Mouse (Mus musculus): Measurements from ENCODE around the gene Bdp1. TPM values are rescaled to one million over a fixed set of nuclear protein-coding genes. Genes with fewer than 3 reads are reported as not detected.

The Bdp1 gene
- total RNA-seq (2018; cell fraction: chromatin; rRNA removed): 100 to 1,000 TPM in 23 of 26 experiments, 10 to 100 TPM in 3; 86.6 to 162 (median 126) TPM
- total RNA-seq (2018; cell fraction: cytosol; rRNA removed): 10 to 100 TPM; 15.0 to 23.2 (median 19.5) TPM
- 100 to 1,000 TPM in 1 of 26 experiments, 10 to 100 TPM in 25; 48.9 to 114 (median 67.5) TPM for total RNA-seq (2018; cell fraction: nucleus; rRNA removed)
- 9.3 to 14.3 TPM (median 13.0 TPM) in 3 replicates for polyA plus RNA-seq (2018)

GRCm38 (mm10) chr13:100103748-100104254 lies at the start of gene Bdp1:
Gene Bdp1 (minus strand): TSS chr13:100104070.
- Histone ChIP-seq H3K27ac (peak within 1 kb of the TSS; percentile 31; the same call in 1 of the 2 replicates), H3K36me3 (ENCODE audit: inconsistent target) (no peaks in the 10 kb centered on the region), H3K79me2 (ENCODE audit: inconsistent target) (peaks cover 48% of the 10 kb centered on the region), H3K4me3 (ENCODE audit: inconsistent target) (peak within 1 kb of the TSS; percentile 84)
- WGBS (ENCODE audit: missing documents): 0% methylated on average over 44 of the region's 44 CpGs

- peak overlapping the region; percentile 64 for H3K27ac ChIP-seq
- H3K4me3 ChIP-seq (ENCODE audit: inconsistent target): no peak overlapping the region
- WGBS (ENCODE audit: missing documents): 0% methylated on average over 1 of the region's 1 CpGs
- H3K36me3 ChIP-seq (ENCODE audit: inconsistent target): peaks cover 27% of the 10 kb centered on the region
- peaks cover 14% of the 10 kb centered on the region; the same call in 1 of the 2 replicates for H3K79me2 ChIP-seq (ENCODE audit: inconsistent target)
Measured at GRCm38 (mm10) chr13:100152659-100153058, 48.8 kb upstream of the Bdp1 start.

DNA sequence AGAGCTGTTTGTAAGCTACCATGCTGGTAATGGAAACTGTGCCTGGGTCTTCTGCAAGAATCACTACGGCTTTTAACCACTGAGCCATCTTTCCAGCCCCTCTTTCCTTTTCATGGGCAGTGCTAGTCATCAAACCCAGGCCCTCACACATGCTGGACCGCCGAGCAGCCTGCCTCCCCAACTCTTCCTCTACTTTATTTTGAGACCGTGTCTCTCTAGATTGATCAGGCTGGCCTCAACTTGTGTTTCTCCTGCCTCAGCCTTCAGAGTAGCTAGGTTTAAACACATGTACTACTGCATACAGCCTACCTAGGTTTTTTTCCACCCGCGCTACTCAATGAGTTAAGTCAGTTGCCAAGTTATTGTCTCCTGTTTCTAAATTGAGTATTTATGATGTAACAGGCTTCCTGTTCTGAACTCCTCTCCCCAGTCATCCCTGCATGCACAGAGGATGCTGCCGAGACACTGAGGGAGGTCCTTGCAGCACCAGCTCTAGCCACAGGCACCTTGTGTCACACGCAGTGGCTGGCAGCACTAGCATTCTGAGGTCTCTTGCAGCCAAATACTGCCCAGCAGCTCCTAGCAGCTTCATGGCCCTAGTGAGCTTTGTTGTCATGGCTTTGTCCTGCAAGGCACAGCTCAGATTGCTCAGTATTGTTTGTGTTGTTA lies 37.9 kb upstream of the Bdp1 start:
- WGBS (ENCODE audit: missing documents): 65% methylated on average over 8 of the region's 8 CpGs
- no peaks in the 10 kb centered on the region for H3K79me2 ChIP-seq (ENCODE audit: inconsistent target)
- peaks cover 50% of the 10 kb centered on the region for H3K36me3 ChIP-seq (ENCODE audit: inconsistent target)
- no peak overlapping the region for H3K4me3 ChIP-seq (ENCODE audit: inconsistent target)
- H3K27ac ChIP-seq: no peak overlapping the region

GRCm38 (mm10) chr13:100125258-100125643 lies 21.4 kb upstream of the Bdp1 start:
- Histone ChIP-seq H3K27ac (peak overlapping the region; percentile 3; the same call in 1 of the 2 replicates), H3K36me3 (ENCODE audit: inconsistent target) (peaks cover 21% of the 10 kb centered on the region), H3K4me3 (ENCODE audit: inconsistent target) (peak overlapping the region; percentile 91), H3K79me2 (ENCODE audit: inconsistent target) (peaks cover 17% of the 10 kb centered on the region)
- WGBS (ENCODE audit: missing documents): 4% methylated on average over 10 of the region's 10 CpGs

DNA sequence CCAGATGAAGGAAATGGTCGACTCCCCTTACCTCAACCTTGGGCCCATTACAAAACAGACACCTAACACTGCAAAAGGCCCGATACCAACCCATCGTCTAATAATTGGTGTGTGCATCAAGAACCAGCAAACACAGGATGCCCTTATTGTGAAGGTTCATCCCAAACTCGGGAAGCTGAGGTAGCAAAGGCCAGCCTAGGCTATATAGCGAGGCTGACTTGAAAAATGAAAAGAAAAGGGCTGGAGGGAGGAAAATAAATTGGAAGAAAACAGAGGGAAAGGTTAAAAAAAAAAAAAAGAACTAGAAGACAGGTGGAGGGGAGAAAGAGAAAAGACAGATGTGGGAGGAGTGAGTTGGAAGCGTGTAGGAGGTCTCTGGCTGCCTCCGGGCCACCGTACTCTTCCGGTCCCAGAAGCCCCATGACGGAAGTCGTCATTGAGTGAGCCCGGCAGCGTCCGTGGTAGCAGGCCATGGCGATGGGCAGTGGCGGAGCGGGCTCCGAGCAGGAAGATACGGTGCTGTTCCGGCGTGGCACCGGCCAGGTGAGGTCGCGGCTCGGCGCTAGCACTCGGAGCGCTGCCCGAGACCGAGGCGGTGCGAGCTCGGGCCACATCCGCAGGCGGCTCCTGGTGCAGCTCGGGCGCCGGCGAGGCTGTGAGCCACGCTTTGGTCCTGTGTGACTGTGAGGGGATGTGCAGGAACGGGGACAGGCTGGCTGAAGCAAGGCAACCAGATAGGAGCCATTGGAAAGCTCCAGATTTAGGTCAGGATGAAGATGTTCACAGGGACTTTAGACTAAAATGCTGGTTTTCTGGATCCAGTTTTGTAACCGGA lies 20.8 kb upstream of the Bdp1 start, which contains the start of gene Smn1:
TSS of gene Smn1 (plus strand) at position 430 of the 835 bp plus-strand sequence.
- WGBS (ENCODE audit: missing documents): 4% methylated on average over 42 of the region's 42 CpGs
- H3K27ac ChIP-seq: peak within 1 kb of the TSS; percentile 3; the same call in 1 of the 2 replicates

GRCm38 (mm10) chr13:100123970-100124369 lies 20.1 kb upstream of the Bdp1 start:
- no peak overlapping the region for H3K27ac ChIP-seq
- peak overlapping the region; percentile 91 for H3K4me3 ChIP-seq (ENCODE audit: inconsistent target)
- peaks cover 17% of the 10 kb centered on the region for H3K79me2 ChIP-seq (ENCODE audit: inconsistent target)
- H3K36me3 ChIP-seq (ENCODE audit: inconsistent target): peaks cover 16% of the 10 kb centered on the region
- WGBS (ENCODE audit: missing documents): 93% methylated on average over 3 of the region's 3 CpGs

More for the DNA sequence above, 20.8 kb upstream of the Bdp1 start, which contains the start of gene Smn1:
- Histone ChIP-seq H3K36me3 (ENCODE audit: inconsistent target) (peaks cover 21% of the 10 kb centered on the region), H3K4me3 (ENCODE audit: inconsistent target) (peak within 1 kb of the TSS; percentile 91), H3K79me2 (ENCODE audit: inconsistent target) (peaks cover 17% of the 10 kb centered on the region)

GRCm38 (mm10) chr13:100112218-100112972 lies 8.5 kb upstream of the Bdp1 start:
- H3K27ac ChIP-seq: no peak overlapping the region
- no peaks in the 10 kb centered on the region for H3K79me2 ChIP-seq (ENCODE audit: inconsistent target)
- WGBS (ENCODE audit: missing documents): 55% methylated on average over 5 of the region's 5 CpGs
- no peaks in the 10 kb centered on the region for H3K36me3 ChIP-seq (ENCODE audit: inconsistent target)
- no peak overlapping the region for H3K4me3 ChIP-seq (ENCODE audit: inconsistent target)

- Histone ChIP-seq H3K27ac (no peak within 1 kb of the TSS), H3K79me2 (ENCODE audit: inconsistent target) (peaks cover 8% of the 10 kb centered on the region), H3K4me3 (ENCODE audit: inconsistent target) (peak within 1 kb of the TSS; percentile 48), H3K36me3 (ENCODE audit: inconsistent target) (no peaks in the 10 kb centered on the region)
- WGBS (ENCODE audit: missing documents): under 1% methylated on average over 72 of the region's 76 CpGs
Measured at GRCm38 (mm10) chr13:100107652-100108472, 4.0 kb upstream of the Bdp1 start, which contains the start of gene Serf1. Gene Serf1 (plus strand): TSS chr13:100108012.

- peak overlapping the region; percentile 31; the same call in 1 of the 2 replicates for H3K27ac ChIP-seq
- peak overlapping the region; percentile 84 for H3K4me3 ChIP-seq (ENCODE audit: inconsistent target)
- WGBS (ENCODE audit: missing documents): 2% methylated on average over 15 of the region's 15 CpGs
- H3K36me3 ChIP-seq (ENCODE audit: inconsistent target): peaks cover 5% of the 10 kb centered on the region
- peaks cover 49% of the 10 kb centered on the region for H3K79me2 ChIP-seq (ENCODE audit: inconsistent target)
Measured at GRCm38 (mm10) chr13:100103052-100103658, 715 bp downstream of the Bdp1 start.

DNA sequence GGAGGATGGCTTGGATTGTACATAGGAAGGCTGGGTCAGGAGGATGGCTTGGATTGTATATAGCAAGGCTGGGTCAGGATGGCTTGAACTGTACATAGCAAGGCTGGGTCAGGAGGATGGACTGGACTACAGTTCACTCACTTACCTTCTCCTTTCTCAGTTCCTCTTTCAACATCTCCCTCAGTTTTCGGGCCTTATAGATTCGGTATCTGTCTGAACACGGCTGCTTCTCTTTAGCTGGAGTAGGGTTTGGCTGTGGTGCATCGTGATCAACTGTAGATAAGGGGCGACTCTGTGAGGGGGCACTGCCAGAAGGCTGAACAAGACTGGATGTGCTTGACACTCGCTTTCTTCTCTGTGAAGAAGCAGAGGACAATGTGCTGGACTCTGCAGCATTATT lies 5.1 kb downstream of the Bdp1 start:
- Histone ChIP-seq H3K79me2 (ENCODE audit: inconsistent target) (peaks cover 49% of the 10 kb centered on the region), H3K4me3 (ENCODE audit: inconsistent target) (no peak overlapping the region), H3K27ac (no peak overlapping the region), H3K36me3 (ENCODE audit: inconsistent target) (peaks cover 41% of the 10 kb centered on the region)
- 47% methylated on average over 6 of the region's 6 CpGs for WGBS (ENCODE audit: missing documents)

DNA sequence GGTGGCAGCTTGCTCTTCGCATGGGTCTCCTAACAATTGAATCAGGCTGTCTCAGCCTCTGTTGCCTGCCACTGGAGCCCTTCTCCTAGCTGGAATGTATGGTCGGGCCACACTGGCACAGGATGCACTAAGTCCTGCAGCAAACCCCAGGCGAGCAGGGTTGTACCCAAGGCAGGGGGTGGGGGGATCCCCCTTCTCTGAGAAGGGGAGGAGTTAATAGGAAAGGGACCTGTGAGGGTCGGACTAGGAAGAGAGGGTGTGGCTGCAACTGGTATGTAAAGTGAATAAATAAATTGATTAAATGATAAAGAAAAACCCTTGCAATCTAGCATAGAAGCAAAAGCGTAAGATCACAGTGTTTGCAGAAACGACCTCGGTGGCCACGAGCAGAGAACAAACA lies 32.4 kb downstream of the Bdp1 start:
- Histone ChIP-seq H3K27ac (no peak overlapping the region), H3K36me3 (ENCODE audit: inconsistent target) (peaks cover 71% of the 10 kb centered on the region)
- WGBS (ENCODE audit: missing documents): 94% methylated on average over 8 of the region's 8 CpGs

GRCm38 (mm10) chr13:100067821-100068220 lies 36.0 kb downstream of the Bdp1 start:
- 90% methylated on average over 4 of the region's 6 CpGs for WGBS (ENCODE audit: missing documents)
- no peaks in the 10 kb centered on the region for H3K79me2 ChIP-seq (ENCODE audit: inconsistent target)
- H3K4me3 ChIP-seq (ENCODE audit: inconsistent target): no peak overlapping the region
- peaks cover 81% of the 10 kb centered on the region for H3K36me3 ChIP-seq (ENCODE audit: inconsistent target)
- no peak overlapping the region for H3K27ac ChIP-seq

More for the DNA sequence above, 32.4 kb downstream of the Bdp1 start:
- no peaks in the 10 kb centered on the region for H3K79me2 ChIP-seq (ENCODE audit: inconsistent target)
- no peak overlapping the region for H3K4me3 ChIP-seq (ENCODE audit: inconsistent target)

DNA sequence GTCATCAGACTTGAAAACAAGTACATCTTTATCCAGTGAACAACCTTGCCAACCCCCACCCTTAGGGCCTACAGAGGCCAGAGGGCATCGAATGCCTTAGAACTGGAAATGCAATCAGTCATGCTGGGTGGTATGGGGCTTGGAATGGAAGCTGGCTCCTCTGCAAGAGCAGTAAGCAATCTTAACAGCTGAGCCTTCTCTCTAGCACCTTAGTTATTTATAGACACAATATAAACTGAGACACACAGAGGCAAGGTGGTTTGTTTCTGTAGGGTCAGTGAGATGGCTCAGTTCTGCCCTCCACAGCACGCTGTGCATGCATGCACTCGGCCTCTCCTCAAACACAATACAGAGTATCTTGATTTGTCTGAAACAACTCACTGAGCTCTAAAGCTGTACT lies 39.9 kb downstream of the Bdp1 start:
- no peak overlapping the region for H3K27ac ChIP-seq
- H3K36me3 ChIP-seq (ENCODE audit: inconsistent target): peaks cover 80% of the 10 kb centered on the region
- WGBS (ENCODE audit: missing documents): 95% methylated on average over 3 of the region's 3 CpGs
- no peaks in the 10 kb centered on the region for H3K79me2 ChIP-seq (ENCODE audit: inconsistent target)
- H3K4me3 ChIP-seq (ENCODE audit: inconsistent target): no peak overlapping the region

Data from macrophage (primary cell).